Mouse (Mus musculus) forebrain, embryonic 15.5 days (tissue): ENCODE data around the gene Frs2. TPM values are rescaled to one million over a fixed set of nuclear protein-coding genes. Genes with fewer than 3 reads are reported as not detected.

Experiments used
- ATAC-seq: fragments of 200-750 bp; cut with Nextera tagmentation; replicated peaks from 2 replicates; pipeline ENCODE4 v1.8.0; 2017; ENCODE audit warnings: mild to moderate bottlenecking, moderate TSS enrichment, moderate library complexity
- H3K27ac ChIP-seq: fragments of 300-500 bp; sonication (generic); replicated peaks from 2 replicates; pipeline ENCODE4 v1.5.1; 2015; ENCODE audit warnings: mild to moderate bottlenecking, inconsistent platforms
- H3K27me3 ChIP-seq: fragments of 300-500 bp; sonication (generic); 2 replicates; pipeline ENCODE4 v1.6.1; 2015; ENCODE audit warnings: inconsistent platforms
- H3K36me3 ChIP-seq: fragments of 300-500 bp; sonication (generic); 2 replicates; pipeline ENCODE4 v1.6.1; 2015; ENCODE audit warnings: mild to moderate bottlenecking, inconsistent platforms
- H3K4me1 ChIP-seq: fragments of 300-500 bp; sonication (generic); 2 replicates; pipeline ENCODE4 v1.6.1; 2015; ENCODE audit warnings: inconsistent platforms
- H3K4me2 ChIP-seq: fragments of 300-500 bp; sonication (generic); replicated peaks from 2 replicates; pipeline ENCODE4 v1.6.1; 2015; ENCODE audit warnings: mild to moderate bottlenecking, inconsistent platforms
- H3K4me3 ChIP-seq: fragments of 300-500 bp; sonication (generic); 2 replicates; pipeline ENCODE4 v1.5.1; 2015; ENCODE audit warnings: mild to moderate bottlenecking, inconsistent platforms
- H3K9ac ChIP-seq: fragments of 300-500 bp; sonication (generic); replicated peaks from 2 replicates; pipeline ENCODE4 v1.6.1; 2015; ENCODE audit warnings: mild to moderate bottlenecking, inconsistent platforms
- H3K9me3 ChIP-seq: fragments of 300-500 bp; sonication (generic); 2 replicates; pipeline ENCODE4 v1.6.1; 2016; ENCODE audit warnings: inconsistent platforms
- WGBS: fragments of 180-500 bp; shearing (Covaris S2); methylation state at CpG from one replicate; pipeline ENCODE4 v1.1.7; 2015; ENCODE audit warnings: mixed read lengths; 5-methylcytosine and 5-hydroxymethylcytosine counted together
- polyA plus RNA-seq: library from polyadenylated mRNA; unstranded; fragments of >200 nt; fragmentation: Nextera tagmentation; extraction: Ambion mirVana; gene quantifications from 2 replicates; pipeline ENCODE4 v1.2.1, GENCODE M21; 2015

The Frs2 gene
- polyA plus RNA-seq, 1 experiment from 2014 or later: 20.0 TPM

DNA sequence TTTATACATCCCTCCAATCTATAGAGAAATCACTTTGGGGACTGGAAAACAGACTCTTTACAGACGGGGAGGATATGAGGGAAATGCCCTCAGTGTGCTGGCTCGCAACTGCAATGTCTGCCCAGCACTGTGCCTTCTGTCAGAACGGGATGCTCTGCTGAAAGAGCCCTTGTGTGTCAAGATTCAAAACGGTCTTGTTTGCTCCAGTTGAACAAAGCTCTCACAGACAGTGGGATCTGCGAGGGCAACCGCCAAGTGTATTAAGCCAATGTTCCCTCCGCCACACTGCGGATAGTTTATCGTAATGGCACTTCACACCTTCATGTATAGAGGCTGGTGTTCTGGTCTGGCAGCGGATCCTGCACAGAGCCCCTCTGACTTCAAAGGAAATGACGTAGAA is 14.3 kb upstream of the Frs2 start:
- H3K9me3 ChIP-seq: no peaks in the 10 kb centered on the region
- no peaks in the 10 kb centered on the region for H3K4me1 ChIP-seq
- no peak for ATAC-seq
- whole genome bisulfite sequencing: 65% methylated on average over 11 of the region's 11 CpGs
- no peak overlapping the region for H3K4me3 ChIP-seq
- no peak overlapping the region for H3K9ac ChIP-seq
- H3K27ac ChIP-seq: no peak overlapping the region
- no peaks in the 10 kb centered on the region for H3K36me3 ChIP-seq
- no peak overlapping the region for H3K4me2 ChIP-seq
- H3K27me3 ChIP-seq: no peaks in the 10 kb centered on the region

DNA sequence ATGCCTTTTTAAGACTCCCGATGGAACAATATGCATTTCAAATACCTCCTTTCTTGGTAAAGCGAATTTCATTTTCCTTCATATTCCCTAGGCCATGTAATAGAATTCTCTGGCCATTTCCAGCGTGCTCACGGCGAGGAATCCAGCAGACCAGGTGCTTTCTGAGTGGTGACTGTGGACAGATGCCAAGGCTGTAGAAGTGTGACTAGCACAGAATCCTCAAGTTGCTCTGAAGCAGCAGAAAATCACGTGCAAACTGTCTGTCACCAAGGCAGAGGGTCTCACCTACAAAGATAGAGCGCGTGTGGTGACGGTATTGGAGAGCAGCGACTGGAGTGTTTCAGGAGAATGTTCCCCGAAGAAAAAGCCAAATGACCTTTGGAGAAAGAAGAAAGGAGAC is 11.8 kb upstream of the Frs2 start:
- no peak for ATAC-seq
- no peak overlapping the region for H3K9ac ChIP-seq
- no peak overlapping the region for H3K4me3 ChIP-seq
- H3K36me3 ChIP-seq: no peaks in the 10 kb centered on the region
- H3K9me3 ChIP-seq: no peaks in the 10 kb centered on the region
- no peak overlapping the region for H3K27ac ChIP-seq
- no peak overlapping the region for H3K4me2 ChIP-seq
- H3K4me1 ChIP-seq: no peaks in the 10 kb centered on the region
- no peaks in the 10 kb centered on the region for H3K27me3 ChIP-seq
- 80% methylated on average over 11 of the region's 11 CpGs for WGBS

DNA sequence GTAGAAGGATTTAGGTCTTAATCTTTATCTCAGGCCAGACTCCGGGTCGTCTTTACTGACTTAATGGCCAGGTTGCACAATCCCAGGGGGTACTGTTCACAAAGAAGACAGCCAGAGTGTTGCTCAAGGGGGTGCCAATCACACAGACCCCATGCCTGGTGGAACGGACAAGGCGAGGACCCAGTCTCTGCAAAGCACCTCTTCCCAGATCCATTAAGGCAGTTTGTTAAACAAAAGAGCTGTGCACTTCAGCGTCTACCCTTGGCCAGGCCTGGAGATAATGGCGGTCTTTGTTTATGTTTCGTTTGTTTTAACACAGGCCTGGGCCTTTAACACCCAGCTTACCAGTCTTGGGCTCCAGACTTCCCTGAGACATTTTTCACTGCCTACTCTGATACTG is 3.9 kb upstream of the Frs2 start:
- no peak overlapping the region for H3K9ac ChIP-seq
- H3K36me3 ChIP-seq: no peaks in the 10 kb centered on the region
- no peak overlapping the region for H3K4me3 ChIP-seq
- WGBS: 6% methylated on average over 7 of the region's 7 CpGs
- no peak overlapping the region for H3K4me2 ChIP-seq
- no peak for ATAC-seq
- H3K27ac ChIP-seq: no peak overlapping the region
- H3K9me3 ChIP-seq: no peaks in the 10 kb centered on the region
- H3K4me1 ChIP-seq: peaks cover 22% of the 10 kb centered on the region
- peaks cover 8% of the 10 kb centered on the region for H3K27me3 ChIP-seq

DNA sequence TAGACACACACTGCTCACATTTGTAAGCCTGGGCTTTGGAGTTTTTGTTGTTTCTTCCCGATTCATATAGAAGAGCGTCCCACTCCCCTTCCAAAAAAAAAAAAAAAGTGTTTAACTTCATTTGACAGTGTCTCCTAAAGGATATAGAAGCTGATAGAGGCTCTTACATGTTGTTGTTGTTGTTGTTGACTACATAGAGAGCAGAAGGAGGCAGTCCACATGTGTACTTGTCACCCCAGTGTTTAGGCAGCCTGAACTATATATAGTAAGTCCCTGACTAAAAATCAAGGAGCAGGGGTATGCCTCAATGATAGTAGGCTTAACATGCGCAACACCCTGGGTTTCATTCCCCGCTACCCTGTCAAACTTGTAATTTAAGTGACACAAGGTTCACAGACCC is 3.3 kb upstream of the Frs2 start:
- H3K9ac ChIP-seq: no peak overlapping the region
- no peak overlapping the region for H3K27ac ChIP-seq
- no peak overlapping the region for H3K4me3 ChIP-seq
- H3K36me3 ChIP-seq: no peaks in the 10 kb centered on the region
- WGBS: 38% methylated on average over 4 of the region's 4 CpGs
- peaks cover 27% of the 10 kb centered on the region for H3K4me1 ChIP-seq
- ATAC-seq: no peak
- H3K27me3 ChIP-seq: peaks cover 8% of the 10 kb centered on the region
- H3K4me2 ChIP-seq: no peak overlapping the region
- no peaks in the 10 kb centered on the region for H3K9me3 ChIP-seq

- no peak overlapping the region for H3K4me3 ChIP-seq
- H3K9me3 ChIP-seq: no peaks in the 10 kb centered on the region
- peaks cover 31% of the 10 kb centered on the region for H3K4me1 ChIP-seq
- H3K9ac ChIP-seq: no peak overlapping the region
- peaks cover 8% of the 10 kb centered on the region for H3K27me3 ChIP-seq
- H3K4me2 ChIP-seq: no peak overlapping the region
- no peak overlapping the region for H3K27ac ChIP-seq
- no peaks in the 10 kb centered on the region for H3K36me3 ChIP-seq
- 17% methylated on average over 11 of the region's 11 CpGs for WGBS
- no peak for ATAC-seq
Measured at GRCm38 (mm10) chr10:117151241-117151640, 2.9 kb upstream of the Frs2 start.

- H3K4me3 ChIP-seq: no peak overlapping the region
- 22% methylated on average over 10 of the region's 10 CpGs for WGBS
- no peak overlapping the region for H3K27ac ChIP-seq
- H3K36me3 ChIP-seq: no peaks in the 10 kb centered on the region
- no peaks in the 10 kb centered on the region for H3K9me3 ChIP-seq
- peaks cover 8% of the 10 kb centered on the region for H3K27me3 ChIP-seq
- H3K4me1 ChIP-seq: peaks cover 33% of the 10 kb centered on the region
- 0 out of 2 replicates have a peak overlapping the region, but pooled peaks have one; percentile 53 for H3K4me2 ChIP-seq
- no peak overlapping the region for H3K9ac ChIP-seq
- ATAC-seq: no peak
Measured at GRCm38 (mm10) chr10:117150764-117151163, 2.4 kb upstream of the Frs2 start.

DNA sequence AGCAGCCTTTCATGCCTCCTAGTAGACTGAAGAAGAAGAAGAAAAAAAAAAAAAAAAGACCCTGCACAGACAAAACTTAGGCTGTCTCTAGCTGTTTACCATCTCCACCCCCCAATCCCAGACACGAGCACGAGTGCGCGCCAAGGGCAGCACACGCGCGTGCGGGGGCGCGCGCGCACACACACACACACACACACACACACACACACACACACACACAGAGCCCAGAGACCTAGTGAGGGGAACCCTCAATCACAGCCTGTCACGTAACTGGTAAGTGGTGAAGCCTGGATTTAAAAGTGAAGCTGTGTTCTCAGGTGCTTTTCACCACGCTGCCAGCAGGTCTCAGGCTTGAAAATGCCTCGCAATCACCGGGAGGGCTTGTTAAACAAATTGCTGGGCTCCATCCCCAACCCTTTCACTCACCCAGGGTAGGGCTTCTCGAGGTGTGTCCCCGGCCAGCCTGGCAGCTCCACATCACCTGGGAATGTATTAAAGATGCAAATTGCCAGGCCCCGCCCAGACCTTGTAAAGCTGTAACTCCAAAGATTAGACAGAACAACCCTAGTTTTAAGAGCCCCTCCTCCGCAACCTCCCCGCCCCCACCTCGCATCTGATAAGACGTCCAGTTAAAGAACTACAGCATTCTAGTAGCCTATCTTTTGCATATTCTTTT is 1.7 kb upstream of the Frs2 start:
- Histone ChIP-seq H3K27ac (no peak overlapping the region), H3K9ac (peak overlapping the region; percentile 18; the same call in 1 of the 2 replicates), H3K4me3 (peak overlapping the region; percentile 32), H3K36me3 (no peaks in the 10 kb centered on the region), H3K4me2 (peak overlapping the region; percentile 53), H3K27me3 (peaks cover 8% of the 10 kb centered on the region), H3K9me3 (no peaks in the 10 kb centered on the region), H3K4me1 (peaks cover 33% of the 10 kb centered on the region)
- 2% methylated on average over 23 of the region's 23 CpGs for WGBS
- ATAC-seq: no peak

DNA sequence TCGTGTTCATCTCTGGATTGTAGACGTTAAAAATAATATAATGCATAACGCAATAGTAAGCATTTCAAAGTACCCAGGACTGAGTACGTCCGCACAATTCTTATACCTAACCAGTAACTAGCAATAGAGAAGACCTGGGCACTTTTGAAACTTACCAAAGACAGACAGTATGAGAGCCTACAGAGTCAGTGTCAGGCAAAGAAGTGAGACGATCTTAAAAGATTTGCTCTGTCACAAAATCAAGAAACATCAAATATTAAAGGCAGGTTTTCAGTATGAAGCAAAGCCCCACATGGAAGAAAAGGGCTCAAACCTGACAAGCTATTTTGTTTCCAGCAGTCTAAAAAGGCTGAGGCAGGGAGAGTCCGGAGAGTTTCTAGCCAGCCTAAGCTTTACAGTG is 907 bp upstream of the Frs2 start:
- 16% methylated on average over 7 of the region's 7 CpGs for WGBS
- no peak for ATAC-seq
- H3K27ac ChIP-seq: no peak overlapping the region
- H3K27me3 ChIP-seq: peaks cover 8% of the 10 kb centered on the region
- H3K36me3 ChIP-seq: no peaks in the 10 kb centered on the region
- peak overlapping the region; percentile 75 for H3K4me2 ChIP-seq
- peak overlapping the region; percentile 99 for H3K4me3 ChIP-seq
- H3K4me1 ChIP-seq: peaks cover 37% of the 10 kb centered on the region
- H3K9ac ChIP-seq: no peak overlapping the region
- no peaks in the 10 kb centered on the region for H3K9me3 ChIP-seq

- no peaks in the 10 kb centered on the region for H3K36me3 ChIP-seq
- peaks cover 37% of the 10 kb centered on the region for H3K4me1 ChIP-seq
- no peak; the same call in none of the 2 replicates for ATAC-seq
- peak overlapping the region; percentile 75 for H3K4me2 ChIP-seq
- peak overlapping the region; percentile 97 for H3K9ac ChIP-seq
- under 1% methylated on average over 62 of the region's 72 CpGs for WGBS
- peak overlapping the region; percentile 99 for H3K4me3 ChIP-seq
- H3K9me3 ChIP-seq: no peaks in the 10 kb centered on the region
- H3K27me3 ChIP-seq: peaks cover 8% of the 10 kb centered on the region
- H3K27ac ChIP-seq: peak overlapping the region; percentile 89
Measured at GRCm38 (mm10) chr10:117147463-117148360, 622 bp downstream of the Frs2 start.

DNA sequence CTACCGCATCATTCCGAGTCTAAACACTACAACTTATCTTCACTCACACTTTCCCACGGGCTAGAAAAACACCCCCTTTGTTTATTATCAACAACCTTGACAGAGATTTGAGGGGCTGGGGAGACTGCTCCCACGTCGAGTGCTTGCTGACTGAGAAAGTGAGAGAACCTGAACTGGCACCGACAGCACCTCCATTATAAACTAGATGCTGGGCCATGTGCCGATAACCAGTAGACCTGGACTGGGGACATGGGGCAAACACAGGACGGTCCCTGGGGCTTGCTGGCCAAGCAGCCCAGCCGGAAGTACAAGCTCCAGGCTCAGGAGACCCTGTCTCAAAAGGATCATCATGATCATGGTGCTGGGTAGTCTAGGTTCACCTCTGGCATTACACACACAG is 1.9 kb downstream of the Frs2 start:
- Histone ChIP-seq H3K27ac (no peak overlapping the region), H3K36me3 (no peaks in the 10 kb centered on the region), H3K9me3 (no peaks in the 10 kb centered on the region), H3K9ac (no peak overlapping the region), H3K4me1 (peaks cover 37% of the 10 kb centered on the region), H3K4me3 (no peak overlapping the region), H3K4me2 (no peak overlapping the region), H3K27me3 (peaks cover 7% of the 10 kb centered on the region)
- WGBS: 74% methylated on average over 9 of the region's 9 CpGs
- no peak for ATAC-seq

DNA sequence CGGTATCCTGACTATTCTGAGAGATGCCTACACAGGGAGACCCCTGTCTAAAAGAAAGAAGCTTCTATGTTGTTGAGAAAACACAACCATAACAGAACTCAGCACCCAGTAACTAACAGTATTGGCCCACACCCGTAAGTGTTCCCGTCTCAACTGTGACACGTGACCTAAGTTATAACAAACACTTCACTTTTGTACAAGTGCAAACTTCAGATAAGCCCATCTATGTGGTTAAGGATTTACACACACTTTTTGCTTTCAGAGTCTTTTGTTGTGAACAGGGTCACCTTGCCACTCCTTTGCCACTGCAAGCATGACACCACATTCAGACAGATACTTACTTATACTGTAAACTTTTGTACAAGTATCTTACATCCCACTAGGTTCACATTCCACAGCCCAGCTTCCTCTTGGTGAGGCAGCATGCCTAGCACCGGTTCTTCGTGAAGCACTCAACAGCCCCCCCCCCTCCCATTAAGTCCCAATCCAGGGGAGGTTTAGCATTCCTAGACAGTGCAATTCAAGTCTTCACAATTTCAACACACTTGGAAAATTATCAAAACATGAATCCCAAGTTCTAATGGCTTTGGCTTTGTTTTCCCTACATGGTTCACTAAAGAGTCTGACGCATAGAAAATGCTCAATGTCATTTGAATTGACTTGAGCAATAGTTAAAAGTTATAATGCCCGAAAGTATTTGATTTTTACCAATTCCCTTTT is 2.6 kb downstream of the Frs2 start:
- no peak for ATAC-seq
- WGBS: 88% methylated on average over 8 of the region's 8 CpGs

DNA sequence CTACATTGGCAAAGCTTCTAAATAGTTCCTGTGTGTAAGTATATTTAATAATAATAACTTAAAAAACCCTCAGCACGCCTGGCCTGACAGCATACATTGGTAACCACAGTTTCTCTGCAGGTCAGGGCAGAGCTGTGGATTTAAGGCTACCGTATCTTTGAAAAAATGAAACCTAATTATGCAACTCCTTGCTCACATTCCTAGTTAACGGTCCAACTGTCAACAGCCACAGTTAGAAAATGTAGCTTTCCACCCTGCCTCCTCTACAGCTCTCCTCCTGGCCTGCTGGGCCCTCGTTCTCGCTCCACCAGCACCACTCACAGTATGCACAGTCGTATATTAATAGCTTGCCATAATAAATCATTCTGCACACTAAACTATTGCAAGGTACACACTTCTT is 3.7 kb downstream of the Frs2 start:
- Histone ChIP-seq H3K27me3 (peaks cover 4% of the 10 kb centered on the region; the same call in 1 of the 2 replicates), H3K9me3 (no peaks in the 10 kb centered on the region), H3K4me3 (no peak overlapping the region), H3K27ac (no peak overlapping the region), H3K4me2 (no peak overlapping the region), H3K9ac (no peak overlapping the region), H3K4me1 (peaks cover 29% of the 10 kb centered on the region), H3K36me3 (no peaks in the 10 kb centered on the region)
- no peak for ATAC-seq
- 79% methylated on average over 6 of the region's 6 CpGs for WGBS

More for the DNA sequence above, 2.6 kb downstream of the Frs2 start:
- no peak overlapping the region for H3K4me2 ChIP-seq
- H3K36me3 ChIP-seq: no peaks in the 10 kb centered on the region
- H3K27ac ChIP-seq: no peak overlapping the region
- H3K9me3 ChIP-seq: no peaks in the 10 kb centered on the region
- H3K4me1 ChIP-seq: peaks cover 37% of the 10 kb centered on the region
- H3K27me3 ChIP-seq: peaks cover 4% of the 10 kb centered on the region; the same call in 1 of the 2 replicates
- no peak overlapping the region for H3K9ac ChIP-seq
- no peak overlapping the region for H3K4me3 ChIP-seq
